Mouse (Mus musculus) intestine, embryonic 15.5 days (tissue): Measurements from ENCODE around the gene Fmc1. TPM values are rescaled to one million over a fixed set of nuclear protein-coding genes. Genes with fewer than 3 reads are reported as not detected.
A peak's percentile ranks its signal among the peaks of the same experiment; 100 is the strongest.

Source experiments
- ATAC-seq: fragments of 200-750 bp; cut with Nextera tagmentation; 2 replicates; pipeline ENCODE4 v1.8.0; 2017; ENCODE audit warnings: moderate TSS enrichment, moderate library complexity
- H3K27ac ChIP-seq: fragments of 300-500 bp; sonication (generic); 2 replicates; pipeline ENCODE4 v1.5.1; 2015; ENCODE audit warnings: mild to moderate bottlenecking, inconsistent platforms
- H3K27me3 ChIP-seq: fragments of 300-500 bp; sonication (generic); replicated peaks from 2 replicates; pipeline ENCODE4 v1.6.1; 2015; ENCODE audit warnings: inconsistent platforms
- H3K36me3 ChIP-seq: fragments of 300-500 bp; sonication (generic); 2 replicates; pipeline ENCODE4 v1.6.1; 2015; ENCODE audit warnings: inconsistent platforms
- H3K4me1 ChIP-seq: fragments of 300-500 bp; sonication (generic); replicated peaks from 2 replicates; pipeline ENCODE4 v1.6.1; 2015; ENCODE audit warnings: inconsistent platforms
- H3K4me2 ChIP-seq: fragments of 300-500 bp; sonication (generic); replicated peaks from 2 replicates; pipeline ENCODE4 v1.6.1; 2015; ENCODE audit warnings: mild to moderate bottlenecking, inconsistent platforms
- H3K4me3 ChIP-seq: fragments of 300-500 bp; sonication (generic); replicated peaks from 2 replicates; pipeline ENCODE4 v1.5.1; 2015; ENCODE audit warnings: inconsistent platforms
- H3K9ac ChIP-seq: fragments of 300-500 bp; sonication (generic); 2 replicates; pipeline ENCODE4 v1.6.1; 2015; ENCODE audit warnings: inconsistent platforms
- H3K9me3 ChIP-seq: fragments of 300-500 bp; sonication (generic); 2 replicates; pipeline ENCODE4 v1.6.1; 2016; ENCODE audit warnings: inconsistent platforms
- WGBS: fragments of 180-500 bp; shearing (Covaris S2); methylation state at CpG from one replicate; pipeline ENCODE4 v1.1.7; 2015; 5-methylcytosine and 5-hydroxymethylcytosine counted together
- polyA plus RNA-seq: library from polyadenylated mRNA; unstranded; fragments of >200 nt; fragmentation: Nextera tagmentation; extraction: Ambion mirVana; gene quantifications from 2 replicates; pipeline ENCODE4 v1.2.1, GENCODE M21; 2015

The Fmc1 gene
- 170 and 176 TPM in 2 replicates for polyA plus RNA-seq

DNA sequence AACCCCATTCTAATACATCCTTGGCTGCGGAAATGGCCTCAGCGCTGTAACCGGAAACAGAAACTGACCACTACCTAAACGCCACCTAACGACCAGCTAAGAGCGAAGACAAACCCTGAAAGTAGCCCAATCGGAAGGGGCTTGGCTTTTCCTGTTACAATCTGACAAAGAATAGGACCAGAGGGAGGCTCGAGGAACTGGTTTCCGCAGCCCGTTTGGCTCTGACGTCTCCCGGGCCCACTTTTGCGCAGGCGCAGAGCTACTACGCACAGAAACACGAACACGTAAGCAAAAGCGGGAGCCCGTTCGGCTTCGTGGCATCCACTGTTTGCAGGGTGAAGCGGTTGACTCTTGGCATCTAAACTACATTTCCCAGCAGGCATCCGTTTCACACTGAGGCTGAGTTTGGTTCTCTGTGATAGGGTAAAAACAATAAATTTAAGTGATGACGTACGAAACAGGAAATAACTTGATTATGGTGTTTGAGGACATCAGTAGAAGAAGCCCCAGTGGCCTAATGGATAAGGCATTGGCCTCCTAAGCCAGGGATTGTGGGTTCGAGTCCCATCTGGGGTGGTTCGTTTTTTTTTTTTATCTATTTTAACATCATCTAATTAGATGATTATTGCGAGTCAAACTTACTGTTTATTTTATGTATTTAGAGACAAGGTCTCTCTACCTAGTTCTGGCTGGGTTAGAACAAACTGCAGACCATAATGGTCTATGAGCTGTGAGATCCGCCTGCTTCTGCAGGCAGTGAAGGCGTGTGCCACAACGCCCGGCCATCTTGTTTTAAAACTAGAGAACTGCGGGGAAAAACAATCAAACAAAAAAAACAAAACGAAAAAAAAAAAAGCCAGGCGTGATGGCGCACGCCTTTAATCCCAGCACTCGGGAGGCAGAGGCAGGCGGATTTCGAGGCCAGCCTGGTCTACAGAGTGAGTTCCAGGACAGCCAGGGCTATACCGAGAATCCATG, at the start of gene Fmc1:
TSS of gene Fmc1 (plus strand) at position 75 of the 978 bp plus-strand sequence.
- no peaks in the 10 kb centered on the region for H3K36me3 ChIP-seq
- peak; percentile 93 for ATAC-seq
- peak within 1 kb of the TSS; percentile 75 for H3K4me2 ChIP-seq
- peak within 1 kb of the TSS; percentile 97 for H3K27ac ChIP-seq
- 3% methylated on average over 41 of the region's 41 CpGs for WGBS
- H3K4me1 ChIP-seq = no peaks in the 10 kb centered on the region
- no peaks in the 10 kb centered on the region for H3K27me3 ChIP-seq
- no peaks in the 10 kb centered on the region for H3K9me3 ChIP-seq
- H3K9ac ChIP-seq = peak within 1 kb of the TSS; percentile 90
- H3K4me3 ChIP-seq = peak within 1 kb of the TSS; percentile 74

DNA sequence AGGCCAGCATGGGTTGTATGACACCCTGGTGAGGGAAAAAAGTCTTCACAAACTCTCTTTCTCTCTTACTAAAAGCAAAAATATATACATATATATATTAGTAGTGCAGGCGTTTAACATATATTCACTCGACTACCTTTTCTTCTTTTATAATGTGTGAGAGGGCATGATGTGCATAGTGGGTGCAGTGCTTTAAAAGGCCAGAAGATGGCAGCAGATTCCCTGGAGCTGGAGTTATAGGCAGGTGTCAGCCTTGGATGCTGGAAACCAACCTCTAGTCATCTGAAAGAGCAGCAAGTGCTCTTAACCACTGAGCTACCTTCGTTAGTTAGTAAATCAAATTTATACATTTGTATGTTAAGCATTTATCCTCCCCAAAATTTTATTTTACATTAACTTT, 40.8 kb upstream of the Fmc1 start:
- peaks cover 21% of the 10 kb centered on the region; the same call in 1 of the 2 replicates for H3K36me3 ChIP-seq
- no peaks in the 10 kb centered on the region for H3K9me3 ChIP-seq
- 83% methylated on average over 3 of the region's 3 CpGs for WGBS
- ATAC-seq = no peak
- no peak overlapping the region for H3K4me2 ChIP-seq
- H3K27me3 ChIP-seq = no peaks in the 10 kb centered on the region
- no peak overlapping the region for H3K27ac ChIP-seq
- no peak overlapping the region for H3K9ac ChIP-seq
- H3K4me1 ChIP-seq = no peaks in the 10 kb centered on the region
- no peak overlapping the region for H3K4me3 ChIP-seq

DNA sequence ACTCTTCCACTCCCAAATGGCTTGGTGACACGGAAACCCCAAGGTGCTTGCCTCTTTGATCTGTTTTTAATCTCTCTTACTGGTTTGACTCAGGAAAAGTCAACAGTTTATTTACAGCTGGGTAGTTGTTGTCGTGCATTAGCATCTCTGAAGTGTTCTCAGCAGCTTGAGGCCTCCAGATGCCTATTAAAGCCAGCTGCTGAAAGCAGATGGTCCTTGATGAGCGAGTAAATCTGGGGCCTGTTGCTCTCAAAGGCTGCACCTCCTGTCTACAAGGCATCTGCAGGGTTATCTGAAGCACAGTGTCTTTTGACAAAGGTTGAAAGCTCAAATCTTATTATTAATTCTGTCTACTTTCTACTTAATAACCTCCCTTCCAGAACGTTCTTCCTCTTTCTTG, 37.7 kb upstream of the Fmc1 start:
- Histone ChIP-seq H3K4me2 (no peak overlapping the region), H3K4me3 (no peak overlapping the region), H3K9me3 (no peaks in the 10 kb centered on the region), H3K4me1 (no peaks in the 10 kb centered on the region), H3K27ac (no peak overlapping the region), H3K27me3 (no peaks in the 10 kb centered on the region), H3K9ac (no peak overlapping the region), H3K36me3 (peaks cover 33% of the 10 kb centered on the region)
- WGBS = 37% methylated on average over 4 of the region's 4 CpGs
- no peak for ATAC-seq

DNA sequence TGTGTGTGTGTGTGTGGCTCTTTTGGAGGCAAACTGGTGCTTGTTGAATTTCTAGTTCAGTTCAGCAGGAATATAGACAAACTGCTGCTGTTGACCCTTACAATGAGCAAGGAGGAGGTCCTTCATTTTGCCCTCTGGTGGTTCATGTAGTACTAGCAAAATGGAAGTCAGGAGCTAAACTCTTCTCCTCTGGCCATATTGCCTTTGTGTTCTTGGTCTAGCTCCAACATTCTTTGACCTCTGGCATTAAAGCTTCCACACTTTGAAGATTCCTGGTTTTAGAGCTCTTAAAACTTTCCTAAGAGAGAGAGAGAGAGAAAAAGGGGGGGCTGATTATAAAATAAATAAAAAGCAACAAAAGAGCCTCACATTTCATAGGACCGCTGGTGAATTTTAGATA, 21.2 kb upstream of the Fmc1 start:
- Histone ChIP-seq H3K9me3 (no peaks in the 10 kb centered on the region), H3K4me2 (no peak overlapping the region), H3K9ac (no peak overlapping the region), H3K27ac (no peak overlapping the region), H3K36me3 (no peaks in the 10 kb centered on the region), H3K4me1 (no peaks in the 10 kb centered on the region), H3K27me3 (no peaks in the 10 kb centered on the region), H3K4me3 (no peak overlapping the region)
- 96% methylated on average over 1 of the region's 1 CpGs for WGBS
- no peak for ATAC-seq

DNA sequence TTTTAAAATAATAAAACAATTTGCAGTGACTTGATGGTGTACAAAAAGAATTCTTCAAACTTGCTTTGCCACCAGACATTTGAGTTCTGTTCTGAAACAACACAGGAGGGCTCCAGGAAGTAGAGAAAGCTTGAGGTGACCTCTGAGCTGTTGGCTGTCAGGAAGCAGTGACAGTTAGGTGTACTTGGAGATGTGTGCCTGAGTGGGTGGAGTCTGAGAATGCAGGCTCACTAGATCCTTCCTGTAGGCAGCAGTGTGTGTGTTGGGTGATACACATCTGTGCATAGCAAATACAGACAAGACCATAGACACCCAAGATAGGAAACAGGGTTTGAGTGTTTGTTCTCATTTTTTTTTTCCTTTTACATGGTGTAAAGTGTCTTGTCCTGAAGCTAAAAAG, 20.5 kb upstream of the Fmc1 start:
- no peak overlapping the region for H3K4me2 ChIP-seq
- H3K27ac ChIP-seq = no peak overlapping the region
- no peaks in the 10 kb centered on the region for H3K9me3 ChIP-seq
- H3K27me3 ChIP-seq = no peaks in the 10 kb centered on the region
- no peak overlapping the region for H3K4me3 ChIP-seq
- ATAC-seq = peak; percentile 63; the same call in 1 of the 2 replicates
- no peaks in the 10 kb centered on the region for H3K36me3 ChIP-seq
- no peak overlapping the region for H3K9ac ChIP-seq
- no peaks in the 10 kb centered on the region for H3K4me1 ChIP-seq

DNA sequence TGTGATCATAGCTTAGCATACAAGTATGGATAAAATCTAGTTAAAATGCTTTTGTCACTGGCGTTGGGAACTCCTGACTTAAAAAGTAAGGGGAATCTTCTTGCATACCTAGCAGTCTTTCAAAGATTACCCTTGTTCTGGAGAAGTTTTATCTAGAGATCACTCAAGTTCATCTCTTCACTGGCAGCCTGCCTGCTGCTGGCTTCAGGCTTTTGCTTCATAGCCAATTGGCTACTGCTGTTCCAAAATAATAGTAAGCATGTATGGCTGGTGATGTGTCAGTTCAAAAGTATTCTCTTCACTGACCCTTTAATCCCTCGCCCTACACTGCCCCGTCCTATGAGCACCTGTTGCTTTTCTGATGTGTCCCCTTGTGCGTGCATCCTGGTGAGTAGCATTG, 18.1 kb upstream of the Fmc1 start:
- H3K27ac ChIP-seq = no peak overlapping the region
- H3K36me3 ChIP-seq = no peaks in the 10 kb centered on the region
- no peak overlapping the region for H3K9ac ChIP-seq
- no peaks in the 10 kb centered on the region for H3K4me1 ChIP-seq
- no peaks in the 10 kb centered on the region for H3K27me3 ChIP-seq
- H3K9me3 ChIP-seq = no peaks in the 10 kb centered on the region
- no peak overlapping the region for H3K4me2 ChIP-seq
- ATAC-seq = no peak
- WGBS = 96% methylated on average over 4 of the region's 4 CpGs
- H3K4me3 ChIP-seq = no peak overlapping the region

DNA sequence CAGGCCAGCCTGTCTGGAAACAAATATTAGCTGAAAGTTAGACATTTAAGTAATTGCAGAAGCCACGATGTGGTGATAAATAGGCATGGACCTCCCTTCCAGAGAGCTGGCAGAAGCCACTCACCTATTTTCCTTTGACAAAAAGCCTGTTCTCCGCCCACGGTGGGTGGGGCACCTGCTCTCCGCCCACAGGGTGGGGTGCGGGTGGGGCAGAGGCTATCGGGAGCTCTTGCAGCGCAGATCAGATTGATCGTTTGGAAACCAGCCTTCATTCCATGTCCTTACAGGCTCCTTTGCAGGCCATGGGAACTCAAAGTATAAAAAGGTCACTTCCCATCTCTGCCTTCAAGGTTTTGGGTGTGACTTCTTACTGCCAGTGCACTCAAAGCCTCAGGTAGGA, 9.5 kb upstream of the Fmc1 start:
- Histone ChIP-seq H3K9ac (no peak overlapping the region), H3K4me3 (no peak overlapping the region), H3K27me3 (no peaks in the 10 kb centered on the region), H3K4me2 (peak overlapping the region; percentile 45; the same call in 1 of the 2 replicates), H3K27ac (no peak overlapping the region), H3K4me1 (no peaks in the 10 kb centered on the region), H3K36me3 (no peaks in the 10 kb centered on the region), H3K9me3 (no peaks in the 10 kb centered on the region)
- peak; percentile 59 for ATAC-seq
- WGBS = 17% methylated on average over 8 of the region's 8 CpGs

DNA sequence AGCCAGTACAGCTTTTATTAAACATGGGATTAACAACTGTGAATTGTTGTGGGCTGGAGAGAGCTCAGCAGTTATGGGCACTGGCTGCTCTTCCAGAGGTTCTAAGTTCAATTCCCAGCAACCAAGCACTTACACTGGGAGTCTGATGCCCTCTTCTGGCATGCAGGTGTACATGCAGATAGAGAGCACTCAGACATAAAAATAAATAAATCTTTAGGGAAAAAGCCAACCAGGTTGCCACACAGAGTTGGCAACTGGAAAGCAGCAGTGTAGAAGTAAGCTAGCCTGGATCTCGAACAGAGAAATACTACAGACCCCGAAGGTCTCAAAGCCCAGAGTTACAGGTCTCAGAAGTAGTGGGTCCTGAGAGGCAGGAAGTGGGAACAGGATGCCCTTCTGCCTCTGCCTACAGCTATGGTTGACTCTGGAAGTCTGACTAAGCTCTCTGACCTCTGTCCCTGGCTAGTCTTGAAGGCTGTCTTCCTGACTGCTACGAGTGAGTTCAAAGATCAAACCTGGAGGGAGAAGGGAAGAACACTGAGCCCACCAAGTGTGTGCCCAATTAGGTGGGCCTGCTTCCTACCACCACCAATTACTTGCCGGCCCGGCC, 2.0 kb upstream of the Fmc1 start:
- no peaks in the 10 kb centered on the region for H3K27me3 ChIP-seq
- no peaks in the 10 kb centered on the region for H3K9me3 ChIP-seq
- H3K4me2 ChIP-seq = no peak overlapping the region
- no peak overlapping the region for H3K27ac ChIP-seq
- WGBS = 56% methylated on average over 5 of the region's 5 CpGs
- H3K4me3 ChIP-seq = no peak overlapping the region
- no peak overlapping the region for H3K9ac ChIP-seq
- H3K4me1 ChIP-seq = no peaks in the 10 kb centered on the region
- H3K36me3 ChIP-seq = no peaks in the 10 kb centered on the region
- no peak for ATAC-seq

DNA sequence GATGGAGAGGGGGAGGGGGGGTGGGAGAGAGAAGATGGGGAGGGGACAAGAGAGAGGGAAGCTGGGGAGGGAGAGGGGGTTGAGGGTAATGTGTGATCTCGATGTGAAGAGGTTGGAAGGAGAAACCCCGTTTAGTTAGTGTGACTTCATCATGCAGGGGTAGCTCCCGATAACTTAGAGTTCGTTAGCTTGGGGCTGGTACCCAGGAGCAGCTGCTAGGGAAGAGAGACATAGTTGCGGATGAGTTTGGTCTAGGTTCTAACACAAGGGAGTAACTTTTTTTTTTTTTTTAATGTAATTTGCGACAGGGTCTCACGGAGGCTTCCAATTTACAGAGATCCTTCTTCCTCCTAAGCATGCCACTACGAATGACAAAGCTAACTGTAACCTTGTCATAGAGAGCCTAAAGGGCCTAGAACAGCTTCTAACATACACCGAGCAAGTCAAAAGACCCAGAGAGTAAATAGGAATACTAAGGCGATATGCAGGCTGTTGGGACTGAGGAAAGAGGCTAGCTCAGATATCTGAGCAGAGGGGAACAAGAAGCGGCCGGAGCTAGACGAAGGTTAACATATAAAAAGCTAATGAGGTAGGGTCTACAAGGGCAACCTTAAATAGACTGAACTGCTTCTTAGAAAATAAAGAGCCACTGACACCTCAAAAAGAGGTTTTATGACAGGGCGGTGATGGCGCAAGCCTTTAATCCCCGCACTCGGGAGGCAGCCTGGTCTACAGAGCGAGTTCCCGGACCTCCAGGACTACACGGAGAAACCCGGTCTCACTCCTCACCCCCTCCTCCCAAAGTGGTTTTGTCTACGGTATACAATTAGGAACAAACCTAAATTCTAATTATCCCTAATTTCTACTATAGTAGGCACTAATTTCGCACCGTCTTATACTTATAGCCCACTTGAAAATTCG, 542 bp upstream of the Fmc1 start:
- WGBS = 5% methylated on average over 25 of the region's 25 CpGs
- peak overlapping the region; percentile 47 for H3K4me3 ChIP-seq

DNA sequence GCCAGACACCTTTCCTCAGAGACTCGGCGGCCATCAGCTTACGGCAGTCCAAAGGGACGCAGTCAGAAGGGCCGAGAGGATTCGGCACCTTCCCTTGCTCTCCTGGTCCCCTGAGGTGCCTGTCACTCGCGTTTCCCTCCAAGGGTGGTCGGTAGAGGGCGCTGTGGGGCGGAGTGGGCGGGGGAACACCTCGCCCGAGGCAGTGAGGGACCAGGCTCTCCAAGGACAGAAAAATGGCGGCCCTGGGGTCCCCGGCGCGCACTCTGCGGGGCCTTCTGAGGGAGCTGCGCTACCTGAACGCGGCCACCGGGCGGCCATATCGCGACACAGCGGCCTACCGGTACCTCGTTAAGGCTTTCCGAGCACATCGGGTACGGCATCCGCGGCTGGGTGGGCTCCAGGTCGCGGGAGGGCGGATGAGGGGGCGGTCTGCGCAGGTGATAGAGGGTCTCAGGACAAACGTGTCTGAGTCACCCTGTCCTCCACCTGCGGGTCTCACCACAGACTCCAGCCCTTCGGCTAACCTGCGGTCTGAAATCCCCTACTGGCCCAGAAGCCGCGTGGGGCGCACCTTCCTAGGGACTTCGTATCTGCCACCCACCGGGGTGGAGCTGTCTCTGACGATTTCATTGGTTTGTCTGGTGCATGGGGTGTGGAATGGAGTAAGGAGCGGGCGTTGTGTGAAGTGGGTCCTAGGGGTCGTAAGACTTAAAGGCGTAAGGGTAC, 1.5 kb downstream of the Fmc1 start:
- Histone ChIP-seq H3K4me1 (no peaks in the 10 kb centered on the region), H3K36me3 (peaks cover under 1% of the 10 kb centered on the region; the same call in 1 of the 2 replicates), H3K9me3 (no peaks in the 10 kb centered on the region), H3K4me2 (peak overlapping the region; percentile 56), H3K9ac (peak overlapping the region; percentile 90), H3K27ac (peak overlapping the region; percentile 97), H3K27me3 (no peaks in the 10 kb centered on the region), H3K4me3 (peak overlapping the region; percentile 74)
- peak; percentile 84 for ATAC-seq
- WGBS = under 1% methylated on average over 53 of the region's 53 CpGs

More for the DNA sequence above, 542 bp upstream of the Fmc1 start:
- Histone ChIP-seq H3K36me3 (no peaks in the 10 kb centered on the region), H3K9ac (peak overlapping the region; percentile 56), H3K27me3 (no peaks in the 10 kb centered on the region), H3K27ac (peak overlapping the region; percentile 95), H3K4me2 (peak overlapping the region; percentile 75), H3K4me1 (no peaks in the 10 kb centered on the region), H3K9me3 (no peaks in the 10 kb centered on the region)
- peak; percentile 48 for ATAC-seq

DNA sequence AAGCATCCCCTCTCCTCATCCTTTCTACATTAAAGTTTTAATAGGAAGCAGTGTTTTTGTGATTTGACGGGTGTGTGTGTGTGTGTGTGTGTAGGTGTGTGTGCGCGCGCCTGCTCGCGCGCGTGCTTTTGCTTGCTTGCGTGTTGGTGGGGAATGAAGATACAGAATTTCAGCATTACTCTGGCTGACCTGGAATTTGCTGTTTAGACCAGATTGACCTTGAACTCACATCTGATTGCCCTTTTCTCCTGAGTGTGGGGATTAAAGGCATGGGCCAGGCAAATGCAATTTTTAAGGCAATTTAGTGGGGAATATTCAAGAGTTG, 2.0 kb downstream of the Fmc1 start:
- no peak for ATAC-seq
- 1% methylated on average over 9 of the region's 9 CpGs for WGBS

More for the DNA sequence above, 2.0 kb downstream of the Fmc1 start:
- peak overlapping the region; percentile 90 for H3K9ac ChIP-seq
- peaks cover 5% of the 10 kb centered on the region; the same call in 1 of the 2 replicates for H3K36me3 ChIP-seq
- H3K4me2 ChIP-seq = peak overlapping the region; percentile 56
- peak overlapping the region; percentile 97 for H3K27ac ChIP-seq
- no peaks in the 10 kb centered on the region for H3K4me1 ChIP-seq
- no peaks in the 10 kb centered on the region for H3K9me3 ChIP-seq
- H3K27me3 ChIP-seq = no peaks in the 10 kb centered on the region
- H3K4me3 ChIP-seq = peak overlapping the region; percentile 74
